In the genomic region with DNA sequence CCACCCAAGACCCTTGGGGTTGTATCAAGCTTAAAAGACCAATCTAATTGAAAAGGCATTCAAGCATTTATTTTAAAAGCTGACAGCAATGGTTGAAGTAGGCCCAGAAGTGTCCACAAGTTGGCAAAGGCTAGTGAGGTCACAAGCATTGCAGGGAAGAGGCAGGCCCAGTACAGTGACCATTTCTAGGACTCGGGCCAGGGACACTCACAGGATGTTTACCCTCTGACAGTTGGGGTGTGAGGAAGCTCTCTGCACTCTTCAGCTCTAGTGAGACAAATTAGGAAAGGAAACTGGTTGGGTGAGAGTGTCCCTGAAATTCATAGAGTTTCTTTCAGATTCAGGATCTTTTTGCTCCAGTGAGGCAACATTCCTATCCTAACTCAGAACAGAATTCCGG, we compare ENCODE assay signal across 10 mouse cellular contexts.
DNase-seq lines count a peak whose midpoint lies in the region; ATAC-seq lines count a peak whose summit lies in the region.
"Had no signal": no experiment of that assay in that cellular context is flagged by ENCODE, and none has a peak within 500 bp of the region (broad histone marks: within the 10 kb centered on the region; RNA-seq: fewer than 3 reads in every experiment).

No protein-coding gene starts in this region.

- no peak overlapping the region for H3K4me2 ChIP-seq in stomach, embryonic 16.5 days (ENCODE audit: low read depth, low read length)
- H3K4me2 ChIP-seq: neural tube, embryonic 13.5 days had no signal

- peak; percentile 83 for DNase-seq in gastrocnemius, adult 18-20 months (ENCODE audit: low spot score)
- no peak for DNase-seq in gastrocnemius, postnatal 10 days
- peak; percentile 64 for DNase-seq in urinary bladder, postnatal 14 days (ENCODE audit: low spot score)
- DNase-seq in urinary bladder, postnatal 25 days (ENCODE audit: low spot score): no peak
- DNase-seq in kidney, postnatal 25 days: peak; percentile 85 to 91
- no peak for DNase-seq in frontal cortex, postnatal 25 days (ENCODE audit: low spot score in 2 of 2)
- no peak for DNase-seq in T-cell, adult 2 months (ENCODE audit: low spot score)

- H3K4me1 ChIP-seq in stomach, embryonic 16.5 days (ENCODE audit: control insufficient read depth, insufficient read depth, low read length): peaks cover 23% of the 10 kb centered on the region

- ATAC-seq in stomach, embryonic 16.5 days (ENCODE audit: insufficient read depth, low FRiP score): no peak

- no peak overlapping the region for H3K4me3 ChIP-seq in stomach, embryonic 16.5 days (replicated peaks; ENCODE audit: low read length)
- H3K4me3 ChIP-seq: neural tube, embryonic 13.5 days had no signal

- no peak overlapping the region for H3K9ac ChIP-seq in stomach, embryonic 16.5 days (ENCODE audit: low read length)
- H3K9ac ChIP-seq: neural tube, embryonic 13.5 days had no signal

- no peaks in the 10 kb centered on the region for H3K27me3 ChIP-seq in stomach, embryonic 16.5 days (ENCODE audit: control insufficient read depth, insufficient read depth, low read length)
- H3K27me3 ChIP-seq: CH12.LX; neural tube, embryonic 13.5 days had no signal

- H3K36me3 ChIP-seq in stomach, embryonic 16.5 days (ENCODE audit: control insufficient read depth, insufficient read depth, low read length): no peaks in the 10 kb centered on the region

- 36% methylated on average over 2 of the region's 2 CpGs for WGBS in stomach, embryonic 16.5 days

- H3K9me3 ChIP-seq in stomach, embryonic 16.5 days (replicated peaks; ENCODE audit: control insufficient read depth, low read length): no peaks in the 10 kb centered on the region
- H3K9me3 ChIP-seq: neural tube, embryonic 13.5 days had no signal

- peak overlapping the region; percentile 59 for H3K27ac ChIP-seq in stomach, embryonic 16.5 days (ENCODE audit: low read length)
- H3K27ac ChIP-seq: neural tube, embryonic 13.5 days had no signal

Comparison
In these comparisons a context has a peak if more than half of its experiments do, and no peak if none do; other contexts are left out.
1. DNase-seq: peak in gastrocnemius, adult 18-20 months (single experiment), urinary bladder, postnatal 14 days (single experiment) and kidney, postnatal 25 days (2 of 2); none in gastrocnemius, postnatal 10 days (single experiment), urinary bladder, postnatal 25 days (single experiment), frontal cortex, postnatal 25 days (0 of 2) and T-cell, adult 2 months (single experiment).